Mouse (Mus musculus): ENCODE results near the gene Cacna1g. TPM values are rescaled to one million over a fixed set of nuclear protein-coding genes. Genes with fewer than 3 reads are reported as not detected.

The Cacna1g gene
- polyA plus RNA-seq, 1 experiment = 6.5 TPM

GRCm38 (mm10) chr11:94385977-94386771 is 87.8 kb downstream of the Cacna1g start:
- H3K27ac ChIP-seq (ENCODE audit: control insufficient read depth, insufficient read depth, low read length) = 0 out of 2 replicates have a peak overlapping the region, but pooled peaks have one; percentile 2
- H3K4me3 ChIP-seq (ENCODE audit: control insufficient read depth, insufficient read depth, low read length) = no peak overlapping the region
- no peak for TF ChIP-seq POLR2A (IDR thresholded peaks at IDR 0.05; ENCODE audit: control insufficient read depth, extremely low read depth, insufficient read depth, low read length, poor library complexity)
- TF ChIP-seq CTCF (IDR thresholded peaks at IDR 0.05; ENCODE audit: borderline replicate concordance, control insufficient read depth, extremely low read depth, insufficient read depth, low read length, poor library complexity) = no peak
- WGBS = 14% methylated on average over 12 of the region's 12 CpGs
- peak; percentile 23 for DNase-seq
- H3K27me3 ChIP-seq (ENCODE audit: control insufficient read depth, insufficient read depth, low read length) = no peaks in the 10 kb centered on the region
- H3K36me3 ChIP-seq (ENCODE audit: control insufficient read depth, insufficient read depth, low read length) = no peaks in the 10 kb centered on the region
- peaks cover 20% of the 10 kb centered on the region for H3K4me1 ChIP-seq (replicated peaks; ENCODE audit: control insufficient read depth, insufficient read depth, low read length)

GRCm38 (mm10) chr11:94379736-94380135 is 94.3 kb downstream of the Cacna1g start:
- TF ChIP-seq CTCF (IDR thresholded peaks at IDR 0.05; ENCODE audit: borderline replicate concordance, control insufficient read depth, extremely low read depth, insufficient read depth, low read length, poor library complexity) (no peak), POLR2A (IDR thresholded peaks at IDR 0.05; ENCODE audit: control insufficient read depth, extremely low read depth, insufficient read depth, low read length, poor library complexity) (no peak)
- 36% methylated on average over 8 of the region's 8 CpGs for WGBS
- H3K4me3 ChIP-seq (ENCODE audit: control insufficient read depth, insufficient read depth, low read length) = no peak overlapping the region

GRCm38 (mm10) chr11:94379061-94379460 is 94.9 kb downstream of the Cacna1g start:
- no peak for TF ChIP-seq CTCF (IDR thresholded peaks at IDR 0.05; ENCODE audit: borderline replicate concordance, control insufficient read depth, extremely low read depth, insufficient read depth, low read length, poor library complexity)
- TF ChIP-seq POLR2A (IDR thresholded peaks at IDR 0.05; ENCODE audit: control insufficient read depth, extremely low read depth, insufficient read depth, low read length, poor library complexity) = no peak
- Histone ChIP-seq H3K4me1 (replicated peaks; ENCODE audit: control insufficient read depth, insufficient read depth, low read length) (peaks cover 10% of the 10 kb centered on the region), H3K4me3 (ENCODE audit: control insufficient read depth, insufficient read depth, low read length) (no peak overlapping the region), H3K36me3 (ENCODE audit: control insufficient read depth, insufficient read depth, low read length) (no peaks in the 10 kb centered on the region), H3K27me3 (ENCODE audit: control insufficient read depth, insufficient read depth, low read length) (no peaks in the 10 kb centered on the region), H3K27ac (ENCODE audit: control insufficient read depth, insufficient read depth, low read length) (no peak overlapping the region)
- 63% methylated on average over 2 of the region's 2 CpGs for WGBS
- DNase-seq = no peak

More at GRCm38 (mm10) chr11:94379736-94380135, 94.3 kb downstream of the Cacna1g start:
- no peak for DNase-seq
- Histone ChIP-seq H3K4me1 (replicated peaks; ENCODE audit: control insufficient read depth, insufficient read depth, low read length) (peaks cover 3% of the 10 kb centered on the region), H3K36me3 (ENCODE audit: control insufficient read depth, insufficient read depth, low read length) (no peaks in the 10 kb centered on the region), H3K27me3 (ENCODE audit: control insufficient read depth, insufficient read depth, low read length) (no peaks in the 10 kb centered on the region), H3K27ac (ENCODE audit: control insufficient read depth, insufficient read depth, low read length) (no peak overlapping the region)

- 67% methylated on average over 13 of the region's 13 CpGs for WGBS
- Histone ChIP-seq H3K36me3 (ENCODE audit: control insufficient read depth, insufficient read depth, low read length) (no peaks in the 10 kb centered on the region), H3K4me1 (replicated peaks; ENCODE audit: control insufficient read depth, insufficient read depth, low read length) (peaks cover 38% of the 10 kb centered on the region), H3K27me3 (ENCODE audit: control insufficient read depth, insufficient read depth, low read length) (no peaks in the 10 kb centered on the region), H3K27ac (ENCODE audit: control insufficient read depth, insufficient read depth, low read length) (peak overlapping the region; percentile 59), H3K4me3 (ENCODE audit: control insufficient read depth, insufficient read depth, low read length) (no peak overlapping the region)
- TF ChIP-seq POLR2A (IDR thresholded peaks at IDR 0.05; ENCODE audit: control insufficient read depth, extremely low read depth, insufficient read depth, low read length, poor library complexity) = no peak
- TF ChIP-seq CTCF (IDR thresholded peaks at IDR 0.05; ENCODE audit: borderline replicate concordance, control insufficient read depth, extremely low read depth, insufficient read depth, low read length, poor library complexity) = no peak
- DNase-seq = peak; percentile 51
These were observed 99.6 kb downstream of the Cacna1g start for GRCm38 (mm10) chr11:94374276-94374948.

DNA sequence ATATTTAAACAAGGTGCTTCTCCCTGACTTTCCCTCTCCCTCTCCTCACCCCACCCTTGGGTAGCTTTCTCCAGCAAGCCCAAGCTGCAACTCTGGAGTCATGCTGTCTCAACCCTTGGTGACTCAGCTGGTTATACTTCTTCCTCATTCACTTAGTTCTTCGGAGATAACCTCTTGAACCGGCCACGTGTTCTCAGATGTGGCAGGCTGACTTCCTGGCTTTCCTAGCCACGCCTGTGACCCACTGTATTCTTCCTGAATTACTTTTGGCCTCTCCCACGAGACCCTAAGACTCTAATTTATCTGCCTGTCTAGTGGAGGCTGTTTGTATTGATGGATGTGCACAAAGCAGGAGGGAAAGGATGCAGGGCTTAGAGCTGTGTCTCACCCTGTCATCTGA is 103.2 kb downstream of the Cacna1g start:
- no peak for TF ChIP-seq CTCF (IDR thresholded peaks at IDR 0.05; ENCODE audit: borderline replicate concordance, control insufficient read depth, extremely low read depth, insufficient read depth, low read length, poor library complexity)
- TF ChIP-seq POLR2A (IDR thresholded peaks at IDR 0.05; ENCODE audit: control insufficient read depth, extremely low read depth, insufficient read depth, low read length, poor library complexity) = no peak
- Histone ChIP-seq H3K4me1 (replicated peaks; ENCODE audit: control insufficient read depth, insufficient read depth, low read length) (peaks cover 38% of the 10 kb centered on the region), H3K27me3 (ENCODE audit: control insufficient read depth, insufficient read depth, low read length) (no peaks in the 10 kb centered on the region), H3K36me3 (ENCODE audit: control insufficient read depth, insufficient read depth, low read length) (no peaks in the 10 kb centered on the region), H3K27ac (ENCODE audit: control insufficient read depth, insufficient read depth, low read length) (no peak overlapping the region), H3K4me3 (ENCODE audit: control insufficient read depth, insufficient read depth, low read length) (no peak overlapping the region)
- DNase-seq = peak; percentile 11
- WGBS = under 1% methylated on average over 5 of the region's 5 CpGs

DNA sequence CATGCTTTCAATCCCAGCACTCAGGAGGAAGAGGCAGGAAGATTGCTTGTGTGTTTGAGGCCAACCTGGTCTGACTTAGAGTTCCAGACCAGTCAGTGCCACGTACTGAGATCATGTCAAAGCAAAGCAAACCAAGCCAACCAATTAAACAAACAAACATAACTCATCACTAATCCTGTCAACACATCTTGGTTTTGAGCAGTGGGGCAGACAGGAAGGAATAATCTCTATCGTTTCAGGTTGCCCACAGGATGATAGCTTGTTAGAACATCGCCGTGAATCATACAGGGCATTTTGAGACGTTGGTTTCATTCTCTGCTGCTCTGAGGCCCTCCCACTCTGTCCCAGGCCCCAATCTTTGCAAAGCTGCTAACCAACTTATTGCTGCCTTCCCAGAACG is 104.0 kb downstream of the Cacna1g start:
- WGBS = 50% methylated on average over 6 of the region's 6 CpGs
- no peak for TF ChIP-seq POLR2A (IDR thresholded peaks at IDR 0.05; ENCODE audit: control insufficient read depth, extremely low read depth, insufficient read depth, low read length, poor library complexity)
- TF ChIP-seq CTCF (IDR thresholded peaks at IDR 0.05; ENCODE audit: borderline replicate concordance, control insufficient read depth, extremely low read depth, insufficient read depth, low read length, poor library complexity) = no peak

More for the DNA sequence above, 104.0 kb downstream of the Cacna1g start:
- no peak for DNase-seq
- H3K36me3 ChIP-seq (ENCODE audit: control insufficient read depth, insufficient read depth, low read length) = no peaks in the 10 kb centered on the region
- no peaks in the 10 kb centered on the region for H3K27me3 ChIP-seq (ENCODE audit: control insufficient read depth, insufficient read depth, low read length)
- no peak overlapping the region for H3K27ac ChIP-seq (ENCODE audit: control insufficient read depth, insufficient read depth, low read length)
- peaks cover 37% of the 10 kb centered on the region for H3K4me1 ChIP-seq (replicated peaks; ENCODE audit: control insufficient read depth, insufficient read depth, low read length)
- H3K4me3 ChIP-seq (ENCODE audit: control insufficient read depth, insufficient read depth, low read length) = no peak overlapping the region

All from thymus, adult 2 months (tissue).